Mouse (Mus musculus) heart, adult 2 months (tissue): ENCODE measurements around the gene Dgkb. TPM values are rescaled to one million over a fixed set of nuclear protein-coding genes. Genes with fewer than 3 reads are reported as not detected.

Experiments used
- DNase-seq, 2 experiments: peaks; one replicate each; pipeline ENCODE4 v3.0.0; 2021
- H3K27ac ChIP-seq: fragments of 200-600 bp; 2 replicates; pipeline ENCODE4 v1.8.1; 2022
- H3K27me3 ChIP-seq: fragments of 200-500 bp; 2 replicates; pipeline ENCODE4 v1.6.1; 2012; ENCODE audit warnings: mild to moderate bottlenecking, low read length, inconsistent platforms, mixed read lengths; ENCODE audit not compliant: control insufficient read depth, insufficient read depth
- H3K36me3 ChIP-seq: fragments of 200-500 bp; 2 replicates; pipeline ENCODE4 v1.6.1; 2012; ENCODE audit warnings: low read length, inconsistent platforms; ENCODE audit not compliant: control insufficient read depth, insufficient read depth
- H3K4me1 ChIP-seq: fragments of 200-500 bp; 2 replicates; pipeline ENCODE4 v1.6.1; 2011; ENCODE audit warnings: low read length; ENCODE audit not compliant: control insufficient read depth, insufficient read depth
- H3K4me3 ChIP-seq: fragments of 200-600 bp; 2 replicates; pipeline ENCODE4 v1.8.1; 2022
- H3K79me2 ChIP-seq: fragments of 200-500 bp; replicated peaks from 2 replicates; pipeline ENCODE4 v1.6.1; 2012; ENCODE audit warnings: mild to moderate bottlenecking, inconsistent platforms, low read length, moderate library complexity, mixed read lengths; ENCODE audit not compliant: control insufficient read depth, insufficient read depth
- H3K9ac ChIP-seq: fragments of 200-500 bp; 2 replicates; pipeline ENCODE4 v1.6.1; 2012; ENCODE audit warnings: low read depth, mild to moderate bottlenecking, control low read depth, inconsistent platforms, low read length, mixed read lengths
- CTCF ChIP-seq: fragments of 200-600 bp; IDR thresholded peaks from 2 replicates; pipeline ENCODE4 v1.8.1; 2022; ENCODE audit warnings: antibody characterized with exemption, mild to moderate bottlenecking, moderate library complexity
- EP300 ChIP-seq: fragments of 200-500 bp; IDR thresholded peaks from 2 replicates; pipeline ENCODE4 v1.6.1; 2011; ENCODE audit warnings: low read depth, low read length, control low read depth; ENCODE audit not compliant: insufficient read depth
- POLR2A ChIP-seq: fragments of 200-500 bp; IDR thresholded peaks from 2 replicates; pipeline ENCODE4 v1.6.1; 2011; ENCODE audit warnings: mild to moderate bottlenecking, low read depth, low read length, control low read depth; ENCODE audit not compliant: insufficient read depth
- WGBS: fragments of 180-500 bp; shearing (Covaris S2); methylation state at CpG from one replicate; pipeline ENCODE4 v1.1.7; 2018; 5-methylcytosine and 5-hydroxymethylcytosine counted together
- intact Hi-C: fragments of 180-260 bp; cut with DNase I; formaldehyde crosslinking; loops from one replicate; pipeline ENCODE4 v1.15.1; 2025
- polyA plus RNA-seq: library from polyadenylated mRNA; depleted of rRNA; stranded (reverse); fragments of >200 nt; gene quantifications from 2 replicates; pipeline ENCODE4 v1.2.3, GENCODE M21; 2012
- total RNA-seq, 2 experiments: library from RNA; stranded (reverse); gene quantifications; 2 replicates each; pipeline ENCODE4 v1.2.3; 2021

The Dgkb gene
- total and polyA plus RNA-seq, 3 experiments = 0.23 to 1.1 (median 1.1) TPM

- no peaks in the 10 kb centered on the region for H3K79me2 ChIP-seq
- H3K4me1 ChIP-seq = no peaks in the 10 kb centered on the region
- 73% methylated on average over 3 of the region's 3 CpGs for WGBS
- DNase-seq = no peak
- TF ChIP-seq CTCF (no peak), POLR2A (no peak), EP300 (no peak)
- no peaks in the 10 kb centered on the region for H3K27me3 ChIP-seq
- intact Hi-C loops = no loop called here
- H3K36me3 ChIP-seq = no peaks in the 10 kb centered on the region
- H3K4me3 ChIP-seq = no peak overlapping the region
- H3K27ac ChIP-seq = no peak overlapping the region
- no peak overlapping the region for H3K9ac ChIP-seq
These were observed 535.0 kb downstream of the Dgkb start for GRCm38 (mm10) chr12:38352481-38352880.

- Histone ChIP-seq H3K4me3 (no peak overlapping the region), H3K79me2 (no peaks in the 10 kb centered on the region), H3K4me1 (no peaks in the 10 kb centered on the region), H3K27me3 (no peaks in the 10 kb centered on the region), H3K27ac (no peak overlapping the region), H3K36me3 (no peaks in the 10 kb centered on the region), H3K9ac (no peak overlapping the region)
- no peak for DNase-seq
- intact Hi-C loops = no loop called here
- no peak for TF ChIP-seq POLR2A
- TF ChIP-seq EP300 = no peak
- 69% methylated on average over 1 of the region's 1 CpGs for WGBS
These were observed 538.9 kb downstream of the Dgkb start for GRCm38 (mm10) chr12:38356386-38356785.

- TF ChIP-seq CTCF (no peak), POLR2A (no peak), EP300 (no peak)
- no peaks in the 10 kb centered on the region for H3K36me3 ChIP-seq
- no peak for DNase-seq
- no peaks in the 10 kb centered on the region for H3K27me3 ChIP-seq
- H3K9ac ChIP-seq = no peak overlapping the region
- intact Hi-C loops = no loop called here
- no peaks in the 10 kb centered on the region for H3K79me2 ChIP-seq
- H3K4me3 ChIP-seq = no peak overlapping the region
- 91% methylated on average over 4 of the region's 4 CpGs for WGBS
- no peak overlapping the region for H3K27ac ChIP-seq
- no peaks in the 10 kb centered on the region for H3K4me1 ChIP-seq
These were observed 544.0 kb downstream of the Dgkb start for GRCm38 (mm10) chr12:38361491-38361890.

GRCm38 (mm10) chr12:38371597-38371996 is 554.1 kb downstream of the Dgkb start:
- TF ChIP-seq POLR2A (no peak), CTCF (no peak), EP300 (no peak)
- H3K9ac ChIP-seq = no peak overlapping the region
- intact Hi-C loops = no loop called here
- H3K4me3 ChIP-seq = no peak overlapping the region
- no peak for DNase-seq
- no peaks in the 10 kb centered on the region for H3K79me2 ChIP-seq
- H3K27ac ChIP-seq = no peak overlapping the region
- H3K4me1 ChIP-seq = no peaks in the 10 kb centered on the region
- no peaks in the 10 kb centered on the region for H3K27me3 ChIP-seq
- H3K36me3 ChIP-seq = no peaks in the 10 kb centered on the region
- 62% methylated on average over 2 of the region's 2 CpGs for WGBS

GRCm38 (mm10) chr12:38374159-38374558 is 556.6 kb downstream of the Dgkb start:
- no peak overlapping the region for H3K9ac ChIP-seq
- no peak overlapping the region for H3K27ac ChIP-seq
- no peaks in the 10 kb centered on the region for H3K36me3 ChIP-seq
- no peak for DNase-seq
- no peaks in the 10 kb centered on the region for H3K27me3 ChIP-seq
- H3K4me3 ChIP-seq = no peak overlapping the region
- 60% methylated on average over 3 of the region's 3 CpGs for WGBS
- intact Hi-C loops = no loop called here
- no peaks in the 10 kb centered on the region for H3K79me2 ChIP-seq
- TF ChIP-seq CTCF = no peak
- no peaks in the 10 kb centered on the region for H3K4me1 ChIP-seq

GRCm38 (mm10) chr12:38385942-38386341 is 568.4 kb downstream of the Dgkb start:
- intact Hi-C loops = no loop called here
- Histone ChIP-seq H3K27me3 (no peaks in the 10 kb centered on the region), H3K27ac (no peak overlapping the region), H3K4me1 (no peaks in the 10 kb centered on the region), H3K4me3 (no peak overlapping the region), H3K36me3 (no peaks in the 10 kb centered on the region), H3K79me2 (no peaks in the 10 kb centered on the region), H3K9ac (no peak overlapping the region)
- no peak for DNase-seq
- 65% methylated on average over 6 of the region's 6 CpGs for WGBS
- TF ChIP-seq EP300 (no peak), POLR2A (no peak), CTCF (no peak)
